Mouse (Mus musculus) MEL-GATA-1-ER (cell line): ENCODE data around the gene Lrrtm3.

Experiments used
- DNase-seq: peaks from one replicate; pipeline ENCODE4 v3.0.0-alpha.2; 2012; ENCODE audit warnings: low read depth; ENCODE audit errors: extremely low read depth

Gene Lrrtm3

DNA sequence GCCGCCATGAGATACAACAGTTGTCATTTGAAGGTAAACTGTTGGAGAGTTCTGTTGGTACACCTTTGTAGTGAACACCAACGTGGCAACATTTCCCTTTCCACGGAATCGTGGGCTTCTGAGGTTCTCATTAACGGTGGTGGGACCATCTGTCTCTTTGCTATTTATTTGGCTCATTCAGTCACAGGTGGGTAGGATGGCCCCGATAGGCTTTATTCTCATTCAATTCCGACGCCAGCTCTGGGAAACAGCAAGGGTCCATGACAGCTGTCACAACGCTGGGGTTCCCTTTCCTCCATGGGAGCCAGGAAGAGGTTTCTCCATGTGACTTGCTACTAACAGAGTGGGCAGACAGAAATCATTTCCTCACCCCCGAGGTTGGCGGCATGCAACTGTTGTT, 48.2 kb downstream of the Lrrtm3 start:
- no peak for DNase-seq

- no peak for DNase-seq
Measured at GRCm38 (mm10) chr10:64041218-64041617, 48.9 kb downstream of the Lrrtm3 start.

DNA sequence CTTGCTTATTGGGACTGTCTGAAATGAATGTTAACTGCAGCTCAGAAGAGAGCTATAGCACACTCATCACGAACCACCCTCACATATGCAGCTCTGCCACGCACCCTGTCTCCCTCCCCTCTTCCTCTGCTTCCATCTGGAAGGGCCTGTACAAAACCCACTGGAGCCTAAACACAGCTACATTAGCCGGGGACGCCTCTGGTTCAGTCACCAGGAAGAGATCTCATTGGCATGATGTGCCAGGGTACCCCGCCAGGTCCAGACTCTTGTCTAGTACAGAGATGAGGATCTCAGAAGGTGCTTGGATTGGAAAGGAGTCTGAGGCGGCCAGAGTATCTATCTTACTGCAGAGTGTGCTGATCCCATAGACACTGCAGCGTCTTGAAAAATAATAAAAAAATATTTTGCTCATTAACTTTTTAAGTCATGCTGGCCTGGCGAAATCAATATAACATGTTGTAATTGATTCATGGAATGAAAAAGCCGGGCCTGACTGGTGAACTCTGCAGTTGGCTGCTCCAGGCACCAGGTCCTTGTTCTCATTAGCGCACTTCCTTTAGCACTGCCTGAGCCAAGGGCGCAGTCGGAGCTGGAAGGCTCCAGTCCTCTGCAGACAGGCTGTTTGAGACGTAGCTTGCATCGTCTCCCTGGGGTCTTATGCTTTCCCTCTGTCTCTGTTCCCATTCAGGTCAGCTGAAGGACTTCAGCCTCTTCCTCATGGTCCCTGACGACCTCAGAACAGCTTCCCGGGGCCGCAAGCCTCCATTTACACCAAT, 50.1 kb downstream of the Lrrtm3 start:
- no peak for DNase-seq

GRCm38 (mm10) chr10:64030901-64031300, 59.2 kb downstream of the Lrrtm3 start:
- no peak for DNase-seq

GRCm38 (mm10) chr10:64023340-64023739, 66.7 kb downstream of the Lrrtm3 start:
- no peak for DNase-seq

DNA sequence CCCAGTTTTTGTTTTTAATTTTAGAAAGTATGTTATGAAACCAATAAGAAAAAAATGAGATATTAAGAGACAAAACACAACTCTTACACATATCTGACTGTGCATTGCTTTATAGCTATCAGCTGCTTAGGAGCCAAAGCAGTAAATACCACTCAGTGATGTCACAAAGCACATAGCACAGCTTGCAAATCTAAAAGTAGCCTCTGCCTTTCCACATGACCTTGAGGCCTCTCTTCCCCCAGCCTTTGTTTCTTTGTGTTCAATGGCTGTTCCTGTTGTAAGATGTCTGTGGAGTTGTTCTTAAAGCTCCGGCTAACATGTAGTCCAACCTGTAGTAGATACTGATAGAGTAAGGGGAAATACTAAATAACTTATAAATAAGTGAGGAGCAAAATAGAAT, 69.7 kb downstream of the Lrrtm3 start:
- no peak for DNase-seq

- DNase-seq, result no peak
Measured at GRCm38 (mm10) chr10:64001996-64002395, 88.1 kb downstream of the Lrrtm3 start.

DNA sequence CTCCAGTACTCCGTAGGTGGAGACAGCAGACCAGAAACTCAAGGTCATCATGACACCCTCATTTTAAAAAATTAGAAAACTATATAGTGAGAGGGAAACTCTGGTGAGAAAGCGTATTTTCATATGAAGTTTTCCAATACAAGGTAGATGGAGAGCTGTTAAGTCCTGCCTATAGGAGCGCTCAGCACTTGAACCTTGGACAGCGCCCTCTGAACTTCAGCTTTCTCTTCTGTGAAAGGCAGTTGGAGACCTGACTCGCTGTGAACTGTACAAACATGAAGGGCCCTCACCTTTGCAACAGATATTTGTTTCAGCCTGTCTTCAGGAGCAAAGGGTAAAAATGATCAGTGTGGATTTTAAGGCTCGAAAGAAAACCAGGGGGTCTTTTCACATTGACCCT, 88.5 kb downstream of the Lrrtm3 start:
- no peak for DNase-seq

- DNase-seq, result no peak
Measured at GRCm38 (mm10) chr10:63994251-63994650, 95.8 kb downstream of the Lrrtm3 start.

DNA sequence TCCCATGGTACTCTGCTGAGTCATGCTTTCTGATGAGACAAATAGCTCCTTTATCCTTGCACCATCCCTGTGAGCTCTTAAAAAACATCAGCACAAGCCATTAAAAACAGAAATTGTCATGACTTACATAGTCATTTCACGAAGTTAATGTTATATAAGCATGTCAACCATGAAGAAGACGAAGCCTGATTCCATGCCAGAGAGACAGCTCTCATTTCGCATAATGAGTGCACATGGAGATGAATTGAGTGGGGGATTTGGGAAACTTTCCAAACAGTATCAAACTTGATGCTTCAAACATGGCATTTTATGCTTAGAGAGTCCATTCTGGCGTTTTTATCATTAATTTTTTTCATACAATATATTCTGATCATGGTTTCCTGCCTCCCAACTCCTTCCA, 104.5 kb downstream of the Lrrtm3 start:
- DNase-seq, result no peak

GRCm38 (mm10) chr10:63979410-63979809, 110.7 kb downstream of the Lrrtm3 start:
- no peak for DNase-seq

DNA sequence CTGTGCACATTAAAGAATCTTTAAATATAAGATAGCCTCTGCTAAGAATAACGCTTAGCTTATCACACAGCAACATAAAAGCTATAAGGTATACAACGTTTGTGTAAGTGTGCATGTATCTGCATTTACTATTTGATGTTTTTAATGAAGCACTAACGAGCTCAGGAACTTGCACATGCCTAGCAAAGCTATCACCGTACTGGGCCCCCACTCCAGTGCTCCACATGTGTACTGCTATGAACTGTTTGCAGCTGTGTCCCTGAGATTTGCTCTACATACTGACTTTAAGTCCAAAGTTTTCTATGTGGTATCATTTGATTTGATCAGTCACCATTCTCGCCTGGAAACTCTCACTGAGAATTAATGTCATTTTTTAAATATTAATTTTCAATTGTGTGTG, 111.1 kb downstream of the Lrrtm3 start:
- DNase-seq, result no peak

DNA sequence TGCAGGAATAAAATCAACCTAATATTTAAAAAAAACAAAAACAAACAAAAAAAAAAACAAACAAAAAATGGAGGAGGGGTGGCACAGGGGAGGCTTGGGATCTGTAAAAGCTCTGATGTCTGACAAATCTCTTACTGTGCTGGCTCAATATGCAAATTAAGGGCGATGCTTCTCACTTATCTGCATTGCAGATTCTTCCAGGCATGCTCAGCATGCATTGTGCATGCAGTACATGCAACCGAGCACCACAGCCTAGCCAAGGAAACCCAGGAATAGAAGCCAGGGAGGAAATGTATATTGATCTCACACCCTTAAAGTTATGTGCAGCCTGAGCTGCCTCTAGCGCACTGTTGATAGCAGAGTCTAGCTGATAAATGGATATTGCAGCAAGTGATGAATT, 111.5 kb downstream of the Lrrtm3 start:
- DNase-seq, result no peak

DNA sequence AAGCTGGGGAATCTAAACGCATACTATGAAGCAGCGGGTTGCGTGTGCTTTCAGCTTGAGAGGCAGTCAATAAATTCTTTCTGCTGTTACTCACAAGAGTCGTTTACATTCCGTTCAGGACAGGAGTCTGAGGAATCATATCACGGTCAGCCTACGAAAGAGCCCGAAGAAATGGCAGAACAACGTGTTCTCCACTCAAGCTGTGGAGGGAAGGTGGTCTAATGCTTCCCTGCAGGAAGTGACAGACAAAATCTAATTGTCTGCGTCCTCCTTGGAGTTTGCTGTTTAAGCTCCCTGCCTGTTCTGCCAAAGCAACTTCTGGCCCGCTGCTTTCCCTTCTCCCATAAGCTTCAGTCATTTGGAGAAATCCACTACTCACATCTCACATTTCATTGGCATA, 112.0 kb downstream of the Lrrtm3 start:
- DNase-seq, result no peak

GRCm38 (mm10) chr10:63972300-63972699, 117.8 kb downstream of the Lrrtm3 start:
- no peak for DNase-seq

GRCm38 (mm10) chr10:63954308-63954930, 135.7 kb downstream of the Lrrtm3 start:
- DNase-seq, result no peak

DNA sequence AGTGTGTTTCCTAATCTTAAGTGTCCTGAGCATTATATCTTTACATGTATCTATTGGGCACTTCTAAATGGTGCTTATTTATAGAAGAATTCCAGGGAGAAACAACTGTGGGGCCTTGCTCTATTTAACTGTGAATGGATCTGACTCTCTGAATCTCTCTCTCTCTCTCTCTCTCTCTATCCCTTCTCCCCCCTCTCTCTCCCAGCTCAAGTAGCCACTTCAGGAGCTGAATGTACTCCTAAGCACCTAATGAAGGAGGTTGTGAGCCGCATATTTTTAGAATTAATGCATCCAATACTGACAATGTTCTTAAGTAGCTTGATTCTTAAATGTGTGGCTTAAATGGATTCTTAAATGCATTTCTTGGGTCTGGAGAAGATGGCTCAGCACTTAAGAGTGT, 138.6 kb downstream of the Lrrtm3 start:
- no peak for DNase-seq

DNA sequence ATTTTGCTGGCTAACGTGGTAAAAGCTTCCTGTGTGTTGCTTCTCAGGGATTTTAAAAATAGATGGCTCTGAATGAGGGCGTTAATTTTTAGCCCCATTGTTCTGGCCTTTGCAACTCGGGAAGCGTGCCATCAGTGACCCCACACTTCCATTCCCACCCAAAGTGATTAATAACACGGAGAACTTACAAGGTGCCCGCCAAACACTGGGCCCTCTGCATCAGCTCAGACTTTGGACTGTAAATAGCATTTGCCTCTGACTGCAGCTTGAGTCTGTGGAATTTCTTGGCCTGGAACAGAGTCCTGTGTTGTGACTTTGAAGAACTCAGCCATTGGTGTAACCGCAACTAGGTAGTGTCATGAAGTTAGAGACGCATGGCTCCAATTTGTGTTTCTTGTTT, 139.2 kb downstream of the Lrrtm3 start:
- DNase-seq, result no peak

- no peak for DNase-seq
Measured at GRCm38 (mm10) chr10:63947266-63947665, 142.8 kb downstream of the Lrrtm3 start.

DNA sequence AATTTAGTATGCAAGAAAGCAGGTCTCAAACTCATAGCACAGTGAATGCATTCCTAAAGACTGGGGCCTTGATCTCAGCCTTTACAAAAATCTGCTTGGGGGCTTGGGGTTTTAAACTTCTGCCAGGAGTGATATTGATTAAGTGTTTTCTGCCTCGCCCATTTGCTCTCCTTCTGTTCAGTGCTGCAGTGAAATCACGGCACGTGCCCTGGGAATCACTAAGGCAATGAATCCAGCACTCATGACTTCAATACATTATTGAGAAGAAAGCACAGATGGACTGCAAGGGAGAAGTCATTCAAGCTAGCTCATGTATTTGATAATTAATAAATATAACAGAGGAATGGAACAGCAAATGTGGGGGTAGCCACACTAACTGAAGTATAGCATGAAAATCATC, 144.5 kb downstream of the Lrrtm3 start:
- DNase-seq, result no peak

DNA sequence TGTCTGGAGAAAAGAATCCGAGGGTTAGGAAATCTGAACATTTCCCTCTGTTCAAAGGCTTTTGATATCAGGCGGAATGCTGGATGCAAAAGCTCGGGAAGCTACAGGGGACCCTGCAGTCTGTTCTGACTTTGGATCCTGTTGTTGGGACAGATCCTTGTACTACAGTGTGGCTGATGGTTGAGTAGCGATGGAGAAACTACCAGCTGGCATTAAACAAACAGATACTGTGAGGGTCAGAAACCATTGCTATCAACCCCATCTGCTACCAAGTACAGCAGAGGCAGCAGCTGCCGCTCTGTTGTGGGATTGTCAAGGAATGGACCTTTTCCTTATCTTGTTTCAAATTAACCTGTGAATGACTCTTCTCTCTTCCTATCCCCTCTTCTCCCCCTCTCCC, 156.1 kb downstream of the Lrrtm3 start:
- no peak for DNase-seq

GRCm38 (mm10) chr10:63927334-63927733, 162.7 kb downstream of the Lrrtm3 start, which contains the start of gene Gm10118:
Gene Gm10118 (minus strand): TSS chr10:63927434.
- DNase-seq, result no peak

DNA sequence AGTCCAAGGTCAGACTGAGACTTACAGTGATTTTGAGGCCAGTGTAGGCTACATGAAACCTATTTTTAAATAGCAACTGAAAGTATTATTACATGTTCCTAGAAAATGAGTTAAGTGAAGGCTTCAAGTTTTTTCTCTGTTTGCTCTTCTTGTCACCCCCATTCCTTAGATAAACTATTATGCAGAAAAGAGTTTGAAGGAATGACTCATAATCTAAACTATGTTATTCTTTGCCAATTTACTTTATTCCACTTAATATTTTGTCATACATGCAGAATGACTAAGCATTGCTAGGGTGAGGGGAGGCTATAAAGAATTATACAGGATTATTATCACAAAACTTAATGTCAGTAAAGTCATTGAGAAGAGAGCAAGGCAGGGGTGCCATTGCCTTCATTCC, 181.2 kb downstream of the Lrrtm3 start:
- no peak for DNase-seq
